Mouse (Mus musculus) erythroblast, adult 5-6 weeks (primary cell): ENCODE results near the gene Ifng. TPM values are rescaled to one million over a fixed set of nuclear protein-coding genes. Genes with fewer than 3 reads are reported as not detected.

Experiments used
- ATAC-seq: replicated peaks from 2 replicates; pipeline ENCODE4 v1.8.0; 2016; ENCODE audit warnings: moderate number of reproducible peaks, mild to moderate bottlenecking, moderate TSS enrichment, inconsistent platforms; ENCODE audit not compliant: poor library complexity, low FRiP score, severe bottlenecking
- total RNA-seq, 2 experiments: library from RNA; stranded (forward) in 1 of 2; stranded (reverse) in 1 of 2; fragments of 150-400 nt in 1 of 2; fragments of 200-764, 138-1000 nt in 1 of 2; gene quantifications; 2 replicates each; pipeline versions ENCODE4 v1.2.3 to v1.2.4; 2015 to 2017; ENCODE audit warnings: low replicate concordance in 2 of 2

Gene Ifng
- total RNA-seq, 2 experiments from 2014 or later, result not detected

- no peak for ATAC-seq
Observed at GRCm38 (mm10) chr10:118477297-118477696, 36.5 kb downstream of the Ifng start.

GRCm38 (mm10) chr10:118479244-118479643, 38.4 kb downstream of the Ifng start:
- no peak for ATAC-seq

GRCm38 (mm10) chr10:118480118-118480517, 39.3 kb downstream of the Ifng start:
- ATAC-seq, result no peak

- no peak for ATAC-seq
Observed at GRCm38 (mm10) chr10:118480793-118481192, 39.9 kb downstream of the Ifng start.

- ATAC-seq, result no peak
Observed at GRCm38 (mm10) chr10:118494109-118494508, 53.3 kb downstream of the Ifng start.

- ATAC-seq, result no peak
Observed at GRCm38 (mm10) chr10:118495362-118495761, 54.5 kb downstream of the Ifng start.

Other genes starting within 250 kb of the Ifng start
- gene Il22, start 236.1 kb upstream of the Ifng start, total RNA-seq (2015; ENCODE audit: low replicate concordance), result not detected in 2 replicates
- gene Il22, start 236.1 kb upstream of the Ifng start, total RNA-seq (2017; ENCODE audit: low replicate concordance), result not detected in 2 replicates
- gene Gm32717, start 200.3 kb upstream of the Ifng start, total RNA-seq (2015; ENCODE audit: low replicate concordance), result not detected in 2 replicates
- gene Gm32717, start 200.3 kb upstream of the Ifng start, total RNA-seq (2017; ENCODE audit: low replicate concordance), result 0.28 TPM in 1 of 2 replicates, not detected in the other
- not detected in 2 replicates for gene Gm32802, start 182.4 kb upstream of the Ifng start, total RNA-seq (2015; ENCODE audit: low replicate concordance)
- gene Gm32802, start 182.4 kb upstream of the Ifng start, total RNA-seq (2017; ENCODE audit: low replicate concordance), result 0.28 TPM in 1 of 2 replicates, not detected in the other
- not detected in 2 replicates for gene Iltifb, start 146.0 kb upstream of the Ifng start, total RNA-seq (2015; ENCODE audit: low replicate concordance)
- gene Iltifb, start 146.0 kb upstream of the Ifng start, total RNA-seq (2017; ENCODE audit: low replicate concordance), result not detected in 2 replicates
- gene Gm9040, start 114.1 kb upstream of the Ifng start, total RNA-seq (2015; ENCODE audit: low replicate concordance), result not detected in 2 replicates
- 0.17 TPM in 1 of 2 replicates, not detected in the other for gene Gm9040, start 114.1 kb upstream of the Ifng start, total RNA-seq (2017; ENCODE audit: low replicate concordance)
- not detected in 2 replicates for gene Gm9044, start 108.6 kb upstream of the Ifng start, total RNA-seq (2015; ENCODE audit: low replicate concordance)
- gene Gm9044, start 108.6 kb upstream of the Ifng start, total RNA-seq (2017; ENCODE audit: low replicate concordance), result 0.17 TPM in 1 of 2 replicates, not detected in the other
- gene Gm9045, start 103.2 kb upstream of the Ifng start, total RNA-seq (2015; ENCODE audit: low replicate concordance), result not detected in 2 replicates
- gene Gm9045, start 103.2 kb upstream of the Ifng start, total RNA-seq (2017; ENCODE audit: low replicate concordance), result 0.26 TPM in 1 of 2 replicates, not detected in the other
- not detected in 2 replicates for gene Gm9046, start 97.8 kb upstream of the Ifng start, total RNA-seq (2015; ENCODE audit: low replicate concordance)
- not detected in 2 replicates for gene Gm9046, start 97.8 kb upstream of the Ifng start, total RNA-seq (2017; ENCODE audit: low replicate concordance)
- gene Gm9048, start 92.4 kb upstream of the Ifng start, total RNA-seq (2015; ENCODE audit: low replicate concordance), result not detected in 2 replicates
- gene Gm9048, start 92.4 kb upstream of the Ifng start, total RNA-seq (2017; ENCODE audit: low replicate concordance), result not detected in 2 replicates
- not detected in 2 replicates for gene Gm9049, start 86.9 kb upstream of the Ifng start, total RNA-seq (2015; ENCODE audit: low replicate concordance)
- 0.26 TPM in 1 of 2 replicates, not detected in the other for gene Gm9049, start 86.9 kb upstream of the Ifng start, total RNA-seq (2017; ENCODE audit: low replicate concordance)